Mouse (Mus musculus): Measurements from ENCODE around the gene Casc3. TPM values are rescaled to one million over a fixed set of nuclear protein-coding genes. Genes with fewer than 3 reads are reported as not detected.
"Not testable (repeated sequence)": the region's sequence is repeated elsewhere in the genome, so short reads cannot be mapped to it uniquely, and the experiment has no call there.

Casc3 gene
- polyA plus RNA-seq, 1 experiment, result 22.1 TPM

DNA sequence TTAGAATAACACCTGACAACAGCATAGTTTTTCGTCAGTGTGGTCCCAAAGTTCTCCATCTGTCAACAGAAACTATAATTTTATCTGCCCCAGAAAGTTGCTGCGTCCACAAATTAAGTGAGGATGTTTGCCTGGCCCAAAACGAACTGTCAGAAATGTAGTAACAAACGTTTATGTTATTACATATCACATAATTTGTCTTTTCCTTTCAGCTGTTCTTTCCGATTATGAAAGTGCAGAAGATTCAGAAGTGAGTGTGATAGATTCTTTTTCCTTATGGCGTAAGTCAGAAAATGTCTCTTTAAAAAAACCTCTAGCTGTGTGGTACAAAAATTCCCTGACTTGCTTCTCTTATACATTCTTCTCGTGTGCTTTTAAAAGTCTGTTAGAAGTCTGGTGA is 6.0 kb downstream of the Casc3 start:
- TF ChIP-seq SRF (IDR thresholded peaks at IDR 0.05; ENCODE audit: control insufficient read depth, insufficient read length, low read depth) (no peak), POLR2A (IDR thresholded peaks at IDR 0.05; ENCODE audit: insufficient read length, low read depth) (no peak), USF1 (IDR thresholded peaks at IDR 0.05; ENCODE audit: low read depth) (no peak), CEBPB (IDR thresholded peaks at IDR 0.05; ENCODE audit: insufficient read depth, poor library complexity, severe bottlenecking) (no peak), REST (IDR thresholded peaks at IDR 0.05; ENCODE audit: insufficient read depth, insufficient read length) (no peak), MYOD1 (IDR thresholded peaks at IDR 0.05; ENCODE audit: control insufficient read depth in 1 of 3, insufficient read length in 2 of 3, low read depth in 2 of 3) (no peak), MYOG (IDR thresholded peaks at IDR 0.05; ENCODE audit: control insufficient read depth in 1 of 3, insufficient read depth in 1 of 3, insufficient read length in 2 of 3, low read depth in 2 of 3) (no peak), E2F4 (IDR thresholded peaks at IDR 0.05; ENCODE audit: insufficient read depth) (no peak), MAX (IDR thresholded peaks at IDR 0.05; ENCODE audit: low read depth) (no peak), TCF12 (IDR thresholded peaks at IDR 0.05; ENCODE audit: insufficient read depth, poor library complexity, severe bottlenecking) (no peak), POLR2AphosphoS2 (IDR thresholded peaks at IDR 0.05; ENCODE audit: insufficient read length, low read depth) (no peak), TCF3 (IDR thresholded peaks at IDR 0.05; ENCODE audit: insufficient read length, low read depth) (no peak)
- Histone ChIP-seq H3K79me2 (ENCODE audit: control insufficient read depth, insufficient read depth) (peaks cover 55% of the 10 kb centered on the region), H3ac (ENCODE audit: control insufficient read depth, insufficient read length) (peak overlapping the region; percentile 62), H3K27me3 (ENCODE audit: control insufficient read depth, insufficient read depth, insufficient read length) (no peaks in the 10 kb centered on the region), H3K4me2 (ENCODE audit: low read depth) (peak overlapping the region; percentile 91), H3K36me3 (ENCODE audit: control insufficient read depth, insufficient read depth) (peaks cover 35% of the 10 kb centered on the region), H3K4me3 (peak overlapping the region; percentile 65)

- Histone ChIP-seq H3K36me3 (ENCODE audit: control insufficient read depth, insufficient read depth) (peaks cover 51% of the 10 kb centered on the region), H3K4me3 (no peak overlapping the region), H3ac (ENCODE audit: control insufficient read depth, insufficient read length) (no peak overlapping the region), H3K27me3 (ENCODE audit: control insufficient read depth, insufficient read depth, insufficient read length) (no peaks in the 10 kb centered on the region), H3K79me2 (ENCODE audit: control insufficient read depth, insufficient read depth) (peaks cover 81% of the 10 kb centered on the region), H3K4me2 (ENCODE audit: low read depth) (no peak overlapping the region)
- TF ChIP-seq USF1 (IDR thresholded peaks at IDR 0.05; ENCODE audit: low read depth) (no peak), E2F4 (IDR thresholded peaks at IDR 0.05; ENCODE audit: insufficient read depth) (no peak), TCF3 (IDR thresholded peaks at IDR 0.05; ENCODE audit: insufficient read length, low read depth) (no peak), MYOG (IDR thresholded peaks at IDR 0.05; ENCODE audit: control insufficient read depth in 1 of 3, insufficient read depth in 1 of 3, insufficient read length in 2 of 3, low read depth in 2 of 3) (no peak), POLR2AphosphoS2 (IDR thresholded peaks at IDR 0.05; ENCODE audit: insufficient read length, low read depth) (no peak), CEBPB (IDR thresholded peaks at IDR 0.05; ENCODE audit: insufficient read depth, poor library complexity, severe bottlenecking) (no peak), SRF (IDR thresholded peaks at IDR 0.05; ENCODE audit: control insufficient read depth, insufficient read length, low read depth) (no peak), POLR2A (IDR thresholded peaks at IDR 0.05; ENCODE audit: insufficient read length, low read depth) (no peak), REST (IDR thresholded peaks at IDR 0.05; ENCODE audit: insufficient read depth, insufficient read length) (no peak)
Measured at GRCm38 (mm10) chr11:98816706-98817239, 12.1 kb downstream of the Casc3 start.

- H3K79me2 ChIP-seq (ENCODE audit: control insufficient read depth, insufficient read depth), result peaks cover 66% of the 10 kb centered on the region
- no peak overlapping the region for H3ac ChIP-seq (ENCODE audit: control insufficient read depth, insufficient read length)
- TF ChIP-seq POLR2AphosphoS2 (IDR thresholded peaks at IDR 0.05; ENCODE audit: insufficient read length, low read depth) (no peak), SRF (IDR thresholded peaks at IDR 0.05; ENCODE audit: control insufficient read depth, insufficient read length, low read depth) (no peak), MAX (IDR thresholded peaks at IDR 0.05; ENCODE audit: low read depth) (no peak), MYOG (IDR thresholded peaks at IDR 0.05; ENCODE audit: control insufficient read depth in 1 of 3, insufficient read depth in 1 of 3, insufficient read length in 2 of 3, low read depth in 2 of 3) (no peak), E2F4 (IDR thresholded peaks at IDR 0.05; ENCODE audit: insufficient read depth) (no peak), CEBPB (IDR thresholded peaks at IDR 0.05; ENCODE audit: insufficient read depth, poor library complexity, severe bottlenecking) (no peak), USF1 (IDR thresholded peaks at IDR 0.05; ENCODE audit: low read depth) (no peak), POLR2A (IDR thresholded peaks at IDR 0.05; ENCODE audit: insufficient read length, low read depth) (no peak), REST (IDR thresholded peaks at IDR 0.05; ENCODE audit: insufficient read depth, insufficient read length) (no peak), TCF12 (IDR thresholded peaks at IDR 0.05; ENCODE audit: insufficient read depth, poor library complexity, severe bottlenecking) (no peak)
- H3K4me3 ChIP-seq, result no peak overlapping the region
- no peak overlapping the region for H3K4me2 ChIP-seq (ENCODE audit: low read depth)
- H3K36me3 ChIP-seq (ENCODE audit: control insufficient read depth, insufficient read depth), result peaks cover 51% of the 10 kb centered on the region
- no peaks in the 10 kb centered on the region for H3K27me3 ChIP-seq (ENCODE audit: control insufficient read depth, insufficient read depth, insufficient read length)
Measured at GRCm38 (mm10) chr11:98820968-98821367, 16.3 kb downstream of the Casc3 start.

DNA sequence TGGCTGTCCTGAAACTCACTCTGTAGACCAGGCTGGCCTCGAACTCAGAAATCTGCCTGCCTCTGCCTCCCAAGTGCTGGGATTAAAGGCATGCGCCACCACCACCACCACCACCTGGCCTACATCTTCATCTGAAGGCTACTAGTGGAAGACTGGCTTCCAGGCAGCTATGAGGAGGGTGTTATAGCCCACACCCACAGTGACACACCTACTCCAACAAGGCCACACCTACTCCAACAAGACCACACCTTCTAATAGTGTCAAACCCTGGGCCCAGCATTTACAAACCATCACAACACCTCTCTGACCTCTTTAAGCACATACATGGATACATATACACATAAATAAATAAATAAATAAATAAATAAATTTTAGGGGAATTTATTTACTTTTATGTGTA is 21.4 kb downstream of the Casc3 start:
- not testable (repeated sequence) for H3ac ChIP-seq (ENCODE audit: control insufficient read depth, insufficient read length); H3K4me3 ChIP-seq; H3K4me2 ChIP-seq (ENCODE audit: low read depth); H3K27me3 ChIP-seq (ENCODE audit: control insufficient read depth, insufficient read depth, insufficient read length)
- H3K79me2 ChIP-seq (ENCODE audit: control insufficient read depth, insufficient read depth), result peaks cover 31% of the 10 kb centered on the region
- H3K36me3 ChIP-seq (ENCODE audit: control insufficient read depth, insufficient read depth), result peaks cover 62% of the 10 kb centered on the region

- Histone ChIP-seq H3K4me3 (no peak overlapping the region), H3K4me2 (ENCODE audit: low read depth) (no peak overlapping the region), H3K27me3 (ENCODE audit: control insufficient read depth, insufficient read depth, insufficient read length) (no peaks in the 10 kb centered on the region), H3ac (ENCODE audit: control insufficient read depth, insufficient read length) (no peak overlapping the region), H3K36me3 (ENCODE audit: control insufficient read depth, insufficient read depth) (peaks cover 67% of the 10 kb centered on the region), H3K79me2 (ENCODE audit: control insufficient read depth, insufficient read depth) (peaks cover 31% of the 10 kb centered on the region)
- no peak for TF ChIP-seq USF1 (IDR thresholded peaks at IDR 0.05; ENCODE audit: low read depth)
- TF ChIP-seq E2F4 (IDR thresholded peaks at IDR 0.05; ENCODE audit: insufficient read depth), result no peak
- no peak for TF ChIP-seq MAX (IDR thresholded peaks at IDR 0.05; ENCODE audit: low read depth)
- TF ChIP-seq SRF (IDR thresholded peaks at IDR 0.05; ENCODE audit: control insufficient read depth, insufficient read length, low read depth), result no peak
- no peak for TF ChIP-seq TCF3 (IDR thresholded peaks at IDR 0.05; ENCODE audit: insufficient read length, low read depth)
- no peak for TF ChIP-seq MYOD1 (IDR thresholded peaks at IDR 0.05; ENCODE audit: control insufficient read depth in 1 of 3, insufficient read length in 2 of 3, low read depth in 2 of 3)
- TF ChIP-seq POLR2A (IDR thresholded peaks at IDR 0.05; ENCODE audit: insufficient read length, low read depth), result no peak
- no peak for TF ChIP-seq POLR2AphosphoS2 (IDR thresholded peaks at IDR 0.05; ENCODE audit: insufficient read length, low read depth)
- no peak for TF ChIP-seq REST (IDR thresholded peaks at IDR 0.05; ENCODE audit: insufficient read depth, insufficient read length)
- TF ChIP-seq TCF12 (IDR thresholded peaks at IDR 0.05; ENCODE audit: insufficient read depth, poor library complexity, severe bottlenecking), result no peak
- no peak for TF ChIP-seq CEBPB (IDR thresholded peaks at IDR 0.05; ENCODE audit: insufficient read depth, poor library complexity, severe bottlenecking)
- no peak for TF ChIP-seq MYOG (IDR thresholded peaks at IDR 0.05; ENCODE audit: control insufficient read depth in 1 of 3, insufficient read depth in 1 of 3, insufficient read length in 2 of 3, low read depth in 2 of 3)
Measured at GRCm38 (mm10) chr11:98827877-98828276, 23.2 kb downstream of the Casc3 start.
